Mouse (Mus musculus) heart, embryonic 12.5 days (tissue): ENCODE results near the gene Gm20388. TPM values are rescaled to one million over a fixed set of nuclear protein-coding genes. Genes with fewer than 3 reads are reported as not detected.
A peak's percentile ranks its signal among the peaks of the same experiment; 100 is the strongest.
"Not testable (repeated sequence)": the region's sequence is repeated elsewhere in the genome, so short reads cannot be mapped to it uniquely, and the experiment has no call there.

Experiments used
- ATAC-seq: fragments of 200-750 bp; cut with Nextera tagmentation; 2 replicates; pipeline ENCODE4 v1.8.0; 2017; ENCODE audit warnings: moderate TSS enrichment, moderate library complexity; ENCODE audit not compliant: insufficient number of reproducible peaks, low FRiP score
- H3K27ac ChIP-seq: fragments of 300-500 bp; sonication (generic); 2 replicates; pipeline ENCODE4 v1.5.1; 2016; ENCODE audit warnings: mild to moderate bottlenecking, moderate library complexity; ENCODE audit not compliant: poor library complexity, severe bottlenecking
- H3K27me3 ChIP-seq: fragments of 300-500 bp; sonication (generic); replicated peaks from 2 replicates; pipeline ENCODE4 v1.6.1; 2016; ENCODE audit warnings: mild to moderate bottlenecking, moderate library complexity
- H3K36me3 ChIP-seq: fragments of 300-500 bp; sonication (generic); 2 replicates; pipeline ENCODE4 v1.6.1; 2016; ENCODE audit warnings: mild to moderate bottlenecking, moderate library complexity
- H3K4me1 ChIP-seq: fragments of 300-500 bp; sonication (generic); replicated peaks from 2 replicates; pipeline ENCODE4 v1.6.1; 2016; ENCODE audit warnings: mild to moderate bottlenecking
- H3K4me2 ChIP-seq: fragments of 300-500 bp; sonication (generic); 2 replicates; pipeline ENCODE4 v1.6.1; 2016; ENCODE audit warnings: mild to moderate bottlenecking, moderate library complexity
- H3K4me3 ChIP-seq: fragments of 300-500 bp; sonication (generic); 2 replicates; pipeline ENCODE4 v1.5.1; 2016; ENCODE audit warnings: mild to moderate bottlenecking
- H3K9ac ChIP-seq: fragments of 300-500 bp; sonication (generic); 2 replicates; pipeline ENCODE4 v1.6.1; 2016; ENCODE audit warnings: mild to moderate bottlenecking, moderate library complexity
- H3K9me3 ChIP-seq: fragments of 300-500 bp; sonication (generic); replicated peaks from 2 replicates; pipeline ENCODE4 v1.6.1; 2016; ENCODE audit warnings: mild to moderate bottlenecking, moderate library complexity
- WGBS: fragments of 180-500 bp; shearing (Covaris S2); methylation state at CpG from one replicate; pipeline ENCODE4 v1.1.7; 2016; 5-methylcytosine and 5-hydroxymethylcytosine counted together
- polyA plus RNA-seq: library from polyadenylated mRNA; unstranded; fragments of >200 nt; fragmentation: Nextera tagmentation; extraction: Ambion mirVana; gene quantifications from 2 replicates; pipeline ENCODE4 v1.2.1, GENCODE M21; 2016

The Gm20388 gene
- polyA plus RNA-seq, 1 experiment from 2014 or later, result not detected

DNA sequence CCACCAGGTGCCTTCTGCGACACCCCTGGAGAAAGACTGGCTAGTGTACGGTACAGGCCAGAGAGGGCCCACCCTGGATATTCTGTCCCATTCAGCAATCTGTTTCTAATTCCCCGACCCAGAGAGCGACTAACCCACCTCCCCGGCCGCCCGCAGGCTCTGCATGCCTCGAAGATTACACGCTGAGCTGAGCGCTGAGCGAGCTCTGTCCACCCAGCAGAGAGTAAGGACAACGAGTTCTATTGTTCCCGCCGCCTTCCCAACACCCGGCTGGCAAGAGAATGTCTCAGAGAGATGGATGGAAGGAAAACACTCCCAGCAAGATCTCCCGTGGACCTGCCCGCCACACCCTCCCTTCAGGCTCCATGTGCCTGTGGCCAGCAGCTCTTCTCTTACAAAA lies 1522.8 kb downstream of the Gm20388 start:
- H3K4me2 ChIP-seq, result no peak overlapping the region
- peaks cover 31% of the 10 kb centered on the region for H3K4me1 ChIP-seq
- ATAC-seq, result no peak
- WGBS, result 25% methylated on average over 17 of the region's 17 CpGs
- no peak overlapping the region for H3K9ac ChIP-seq
- H3K9me3 ChIP-seq, result peaks cover 3% of the 10 kb centered on the region; the same call in 1 of the 2 replicates
- no peak overlapping the region for H3K27ac ChIP-seq
- no peak overlapping the region for H3K4me3 ChIP-seq
- peaks cover 15% of the 10 kb centered on the region; the same call in 1 of the 2 replicates for H3K27me3 ChIP-seq
- no peaks in the 10 kb centered on the region for H3K36me3 ChIP-seq

DNA sequence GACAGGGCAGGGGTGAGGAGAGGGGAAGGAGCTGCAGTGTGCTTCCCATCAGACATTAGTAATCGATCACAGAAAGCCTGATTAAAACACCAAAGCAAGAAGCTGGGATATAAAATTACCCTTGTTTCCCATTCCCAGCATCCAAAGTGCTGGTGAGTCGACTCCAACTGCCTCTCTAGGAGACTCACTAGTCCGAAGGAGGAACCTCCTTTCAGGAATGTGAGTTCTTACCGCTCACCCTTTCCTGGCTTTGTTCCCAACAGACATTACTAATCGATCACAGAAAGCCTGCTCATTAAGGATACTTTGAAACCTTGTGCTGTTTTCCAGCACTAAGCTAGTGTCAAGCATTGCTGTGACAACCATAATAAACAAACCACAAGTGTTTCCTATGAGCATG lies 1526.0 kb downstream of the Gm20388 start:
- H3K27me3 ChIP-seq, result peaks cover 15% of the 10 kb centered on the region; the same call in 1 of the 2 replicates
- H3K9ac ChIP-seq, result no peak overlapping the region
- 53% methylated on average over 5 of the region's 5 CpGs for WGBS
- peaks cover 25% of the 10 kb centered on the region for H3K4me1 ChIP-seq
- no peaks in the 10 kb centered on the region for H3K36me3 ChIP-seq
- H3K4me3 ChIP-seq, result no peak overlapping the region
- no peak overlapping the region for H3K4me2 ChIP-seq
- ATAC-seq, result no peak
- H3K9me3 ChIP-seq, result peaks cover 3% of the 10 kb centered on the region; the same call in 1 of the 2 replicates
- H3K27ac ChIP-seq, result no peak overlapping the region

DNA sequence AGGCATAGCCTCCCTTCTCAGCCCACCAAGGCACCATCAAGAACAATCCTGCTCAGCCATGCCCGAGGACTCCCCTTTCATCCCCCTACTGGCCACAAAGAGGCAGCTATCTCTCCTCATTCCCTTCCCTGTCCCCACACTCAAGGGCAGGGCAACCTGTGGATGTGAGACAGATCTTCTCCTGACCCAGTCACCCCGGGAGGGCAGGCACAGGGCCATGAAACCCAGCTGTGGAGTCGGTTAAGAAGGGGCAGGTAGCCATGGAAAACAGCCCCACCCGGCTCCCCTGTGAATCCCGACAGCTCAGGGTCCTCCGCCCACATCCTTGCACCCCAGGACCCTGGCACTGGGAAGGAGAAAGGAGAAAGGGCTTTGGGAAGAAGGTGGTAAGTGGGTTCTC lies 1526.9 kb downstream of the Gm20388 start:
- Histone ChIP-seq H3K4me2 (no peak overlapping the region), H3K27me3 (peaks cover 14% of the 10 kb centered on the region; the same call in 1 of the 2 replicates), H3K4me3 (no peak overlapping the region), H3K4me1 (peaks cover 21% of the 10 kb centered on the region), H3K36me3 (no peaks in the 10 kb centered on the region), H3K9ac (no peak overlapping the region), H3K27ac (no peak overlapping the region), H3K9me3 (peaks cover 3% of the 10 kb centered on the region; the same call in 1 of the 2 replicates)
- 67% methylated on average over 6 of the region's 6 CpGs for WGBS
- ATAC-seq, result no peak

DNA sequence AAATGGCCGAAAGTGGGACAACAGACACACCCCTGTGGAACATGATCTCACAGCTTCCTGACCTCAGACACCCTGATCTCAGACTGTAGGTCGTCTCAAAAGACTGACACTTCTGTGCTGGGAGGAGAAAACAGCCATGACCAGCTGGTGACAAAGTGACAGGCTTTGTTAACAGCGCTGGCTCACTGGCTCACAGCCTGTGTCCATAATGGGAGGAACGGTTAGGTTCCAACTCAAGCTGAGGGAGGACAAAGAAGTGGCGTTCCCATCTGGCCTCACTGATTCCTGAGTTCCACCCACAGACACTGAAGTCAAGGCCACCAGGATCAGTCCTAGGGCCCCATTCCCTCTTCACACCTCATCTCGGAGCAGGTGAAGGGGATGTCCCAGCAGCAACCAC lies 1527.5 kb downstream of the Gm20388 start:
- Histone ChIP-seq H3K27me3 (peaks cover 8% of the 10 kb centered on the region; the same call in 1 of the 2 replicates), H3K9me3 (peaks cover 3% of the 10 kb centered on the region; the same call in 1 of the 2 replicates)
- 50% methylated on average over 6 of the region's 6 CpGs for WGBS

DNA sequence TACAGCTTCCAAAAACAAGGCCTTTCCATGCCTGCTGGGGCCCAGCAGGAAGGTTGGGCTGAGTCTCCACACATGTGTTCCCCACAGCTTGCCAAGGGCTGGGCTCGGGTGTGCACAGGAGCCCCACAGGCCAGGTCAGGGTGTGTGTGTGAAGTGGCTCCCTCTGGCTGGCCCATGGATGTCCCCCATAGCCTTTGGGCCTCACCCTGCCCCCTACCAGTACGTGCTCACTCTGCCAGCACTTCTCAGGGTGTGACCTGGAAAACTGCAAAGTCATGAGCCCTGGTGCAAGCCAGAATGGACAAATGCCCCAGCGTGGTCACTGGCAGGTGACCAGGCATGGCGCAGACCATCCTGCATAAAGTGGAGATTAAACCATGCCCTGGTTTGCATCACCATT lies 1528.7 kb downstream of the Gm20388 start:
- WGBS, result 56% methylated on average over 4 of the region's 4 CpGs
- H3K9ac ChIP-seq, result no peak overlapping the region
- peaks cover 3% of the 10 kb centered on the region; the same call in 1 of the 2 replicates for H3K9me3 ChIP-seq
- H3K4me1 ChIP-seq, result peaks cover 3% of the 10 kb centered on the region; the same call in 1 of the 2 replicates
- no peaks in the 10 kb centered on the region for H3K27me3 ChIP-seq
- no peak overlapping the region for H3K4me2 ChIP-seq
- H3K27ac ChIP-seq, result no peak overlapping the region
- H3K36me3 ChIP-seq, result no peaks in the 10 kb centered on the region
- no peak for ATAC-seq
- H3K4me3 ChIP-seq, result no peak overlapping the region

More for the DNA sequence above, 1527.5 kb downstream of the Gm20388 start:
- H3K9ac ChIP-seq, result no peak overlapping the region
- no peaks in the 10 kb centered on the region for H3K36me3 ChIP-seq
- ATAC-seq, result no peak
- peaks cover 15% of the 10 kb centered on the region for H3K4me1 ChIP-seq
- no peak overlapping the region for H3K4me2 ChIP-seq
- no peak overlapping the region for H3K27ac ChIP-seq
- no peak overlapping the region for H3K4me3 ChIP-seq

DNA sequence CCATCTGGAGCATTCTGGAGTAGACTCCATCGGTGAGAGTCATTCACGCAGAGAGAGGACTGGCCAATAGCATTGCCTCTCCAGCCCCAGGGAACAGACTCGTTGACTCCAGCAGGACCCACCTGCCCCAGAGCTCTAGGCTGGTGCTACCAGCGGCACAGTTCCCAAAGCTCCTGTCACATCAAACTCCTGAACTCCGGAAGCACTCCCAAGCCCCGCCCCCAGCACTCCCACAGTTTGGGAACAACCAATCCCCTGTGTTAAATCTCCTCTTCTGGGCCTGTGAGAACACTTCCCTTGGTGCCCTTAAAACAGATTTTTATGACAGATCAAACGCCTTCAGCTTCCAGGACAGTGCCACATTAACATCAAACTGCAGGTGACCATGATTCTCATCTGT lies 1532.7 kb downstream of the Gm20388 start:
- Histone ChIP-seq H3K9ac (no peak overlapping the region), H3K36me3 (no peaks in the 10 kb centered on the region), H3K4me3 (no peak overlapping the region), H3K27ac (no peak overlapping the region), H3K27me3 (no peaks in the 10 kb centered on the region), H3K4me1 (peaks cover 7% of the 10 kb centered on the region), H3K4me2 (no peak overlapping the region), H3K9me3 (no peaks in the 10 kb centered on the region)
- ATAC-seq, result no peak
- 54% methylated on average over 7 of the region's 7 CpGs for WGBS

DNA sequence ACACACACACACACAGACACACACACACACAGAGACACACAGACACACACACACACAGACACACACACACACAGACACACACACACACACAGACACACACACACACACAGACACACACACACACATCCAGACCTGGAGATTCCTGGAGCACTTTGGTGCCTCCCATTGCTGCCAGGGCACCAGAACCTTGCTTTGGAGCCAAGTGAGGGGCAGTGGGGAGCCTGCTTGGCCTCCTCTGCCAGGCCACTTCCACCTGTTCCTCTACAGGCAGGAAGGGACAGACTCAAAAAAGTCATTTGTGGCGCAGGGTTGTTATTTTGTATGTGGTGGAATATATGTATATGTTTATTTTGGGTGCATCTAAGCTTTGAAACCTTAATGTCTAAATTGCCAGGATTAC lies 1533.9 kb downstream of the Gm20388 start:
- 96% methylated on average over 1 of the region's 1 CpGs for WGBS
- not testable (repeated sequence) for H3K27me3 ChIP-seq, H3K27ac ChIP-seq, H3K4me1 ChIP-seq, ATAC-seq, H3K9ac ChIP-seq, H3K36me3 ChIP-seq, H3K9me3 ChIP-seq, H3K4me2 ChIP-seq, H3K4me3 ChIP-seq

DNA sequence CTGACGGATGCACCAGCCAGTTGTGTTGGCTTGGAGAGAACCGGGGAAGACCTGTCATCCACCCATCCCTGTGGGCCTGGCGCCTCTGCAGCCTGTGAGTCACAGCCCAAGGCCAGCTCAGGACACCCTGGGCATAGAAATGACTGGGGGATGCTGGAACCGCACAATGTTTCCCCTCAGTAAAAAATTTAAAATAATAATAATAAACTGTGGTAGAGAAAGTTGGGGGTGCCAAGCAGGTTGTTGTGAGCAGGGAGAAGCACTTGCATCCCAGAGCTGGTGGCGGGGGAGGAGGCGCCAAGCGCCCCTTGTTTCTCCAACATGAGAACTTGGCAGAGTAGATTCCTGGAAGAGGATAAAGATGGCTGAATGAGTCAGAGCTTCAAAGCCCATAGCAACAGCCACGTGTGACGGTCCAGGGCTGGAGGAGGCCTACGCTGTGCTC lies 1534.4 kb downstream of the Gm20388 start:
- no peak for ATAC-seq
- Histone ChIP-seq H3K27ac (no peak overlapping the region), H3K4me2 (no peak overlapping the region), H3K4me3 (no peak overlapping the region), H3K36me3 (no peaks in the 10 kb centered on the region), H3K4me1 (peaks cover 7% of the 10 kb centered on the region), H3K9me3 (no peaks in the 10 kb centered on the region), H3K9ac (no peak overlapping the region), H3K27me3 (no peaks in the 10 kb centered on the region)
- 81% methylated on average over 10 of the region's 10 CpGs for WGBS

DNA sequence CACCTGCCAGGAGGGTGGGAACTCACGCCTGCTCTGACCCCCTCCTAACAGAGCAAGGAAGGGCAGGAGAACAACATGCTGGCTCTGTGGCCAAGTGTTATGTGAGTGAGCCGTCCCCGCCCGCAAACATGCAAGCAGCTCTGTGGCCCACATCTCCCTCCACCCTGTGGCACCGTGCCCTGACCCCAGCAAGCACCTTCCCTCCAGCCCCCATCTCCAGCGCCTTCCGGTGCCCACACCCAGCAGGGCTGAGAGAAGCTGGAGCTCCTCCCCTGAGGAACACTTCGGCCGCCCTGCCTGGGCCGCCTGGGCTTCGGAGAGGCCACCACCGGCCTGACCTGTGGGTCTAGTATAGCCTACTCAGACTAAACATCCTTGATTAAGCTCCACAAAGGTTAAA lies 1535.5 kb downstream of the Gm20388 start:
- no peak overlapping the region for H3K4me3 ChIP-seq
- peaks cover 7% of the 10 kb centered on the region for H3K4me1 ChIP-seq
- WGBS, result 88% methylated on average over 12 of the region's 12 CpGs
- H3K27ac ChIP-seq, result no peak overlapping the region
- H3K4me2 ChIP-seq, result no peak overlapping the region
- H3K36me3 ChIP-seq, result no peaks in the 10 kb centered on the region
- H3K27me3 ChIP-seq, result no peaks in the 10 kb centered on the region
- H3K9ac ChIP-seq, result no peak overlapping the region
- no peaks in the 10 kb centered on the region for H3K9me3 ChIP-seq
- ATAC-seq, result peak; percentile 30; the same call in 1 of the 2 replicates

DNA sequence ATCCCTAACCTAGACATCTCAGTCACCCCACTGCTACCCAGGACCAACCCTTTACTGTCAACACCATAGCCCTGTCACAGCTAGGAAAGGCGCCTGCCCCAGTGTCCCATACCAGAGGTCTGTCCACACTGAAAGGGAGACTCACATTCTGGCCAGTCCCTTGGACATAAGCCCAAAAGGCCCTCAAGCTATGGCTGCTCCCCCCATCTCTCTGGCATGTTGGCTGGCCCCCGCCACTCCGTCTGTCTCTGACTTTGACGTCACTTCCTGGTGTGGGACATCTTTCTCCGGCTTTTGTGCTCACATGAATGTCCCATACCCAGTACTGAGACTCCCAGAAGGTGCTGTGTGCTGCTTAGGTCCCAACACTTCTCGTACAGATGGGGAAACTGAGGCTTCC lies 1536.2 kb downstream of the Gm20388 start:
- H3K9ac ChIP-seq, result no peak overlapping the region
- no peak overlapping the region for H3K4me2 ChIP-seq
- peaks cover 15% of the 10 kb centered on the region for H3K4me1 ChIP-seq
- 70% methylated on average over 6 of the region's 6 CpGs for WGBS
- ATAC-seq, result no peak
- no peak overlapping the region for H3K27ac ChIP-seq
- H3K9me3 ChIP-seq, result no peaks in the 10 kb centered on the region
- no peaks in the 10 kb centered on the region for H3K27me3 ChIP-seq
- H3K36me3 ChIP-seq, result no peaks in the 10 kb centered on the region
- H3K4me3 ChIP-seq, result no peak overlapping the region

DNA sequence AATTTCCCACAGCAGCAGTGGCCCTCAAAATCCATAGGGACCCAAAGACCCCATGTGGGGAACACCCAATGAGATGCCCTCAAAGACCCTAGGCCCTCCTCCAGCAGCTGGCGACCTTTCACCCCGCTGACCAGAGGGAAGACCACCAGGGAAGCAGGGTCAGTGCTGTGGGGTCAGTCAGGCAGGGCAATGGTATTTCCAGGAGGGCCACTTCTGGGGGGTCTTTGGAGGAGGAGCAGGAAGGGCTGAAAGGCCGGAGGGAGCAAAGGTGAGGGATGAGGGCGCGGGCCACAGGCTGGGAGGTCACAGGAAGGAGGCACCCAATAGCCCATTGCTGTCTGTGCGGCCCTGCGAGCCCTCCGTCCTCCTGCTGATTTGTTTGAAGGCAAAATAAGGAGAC lies 1539.6 kb downstream of the Gm20388 start:
- WGBS, result 74% methylated on average over 8 of the region's 8 CpGs
- peaks cover 19% of the 10 kb centered on the region for H3K4me1 ChIP-seq
- no peak for ATAC-seq

More for the DNA sequence above, 1539.6 kb downstream of the Gm20388 start:
- Histone ChIP-seq H3K36me3 (no peaks in the 10 kb centered on the region), H3K4me2 (no peak overlapping the region), H3K9ac (no peak overlapping the region), H3K4me3 (no peak overlapping the region), H3K9me3 (no peaks in the 10 kb centered on the region), H3K27ac (no peak overlapping the region), H3K27me3 (no peaks in the 10 kb centered on the region)
